ENCODE assay signal across 9 mouse cellular contexts in the genomic region with DNA sequence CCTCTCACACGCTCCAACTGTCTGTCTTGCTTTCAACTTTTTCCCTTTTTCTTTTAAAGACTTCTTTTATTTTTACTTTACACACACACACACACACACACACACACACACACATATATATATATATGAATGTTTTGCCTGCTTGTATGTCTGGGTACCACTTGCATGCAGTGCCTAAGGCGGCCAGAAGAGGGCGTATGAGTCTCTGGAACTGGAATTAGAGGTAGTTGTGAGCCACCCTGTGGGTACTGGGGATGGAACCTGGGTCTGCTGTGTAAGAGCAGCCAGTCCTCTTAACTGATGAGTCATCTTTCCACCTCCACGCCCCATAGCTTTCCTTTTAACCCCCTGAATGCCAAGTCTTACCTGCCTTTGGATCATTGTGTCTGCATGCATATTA. TPM values are rescaled to one million over a fixed set of nuclear protein-coding genes. Genes with fewer than 3 reads are reported as not detected.
DNase-seq lines count a peak whose midpoint lies in the region; ATAC-seq and TF ChIP-seq lines count a peak whose summit lies in the region.
"Had no signal": no experiment of that assay in that cellular context is flagged by ENCODE, and none has a peak within 500 bp of the region (broad histone marks: within the 10 kb centered on the region; RNA-seq: fewer than 3 reads in every experiment).

No protein-coding gene starts in this region.

- 34% methylated on average over 4 of the region's 4 CpGs for WGBS in hindbrain, postnatal 0 days
- 40% methylated on average over 4 of the region's 4 CpGs for WGBS in hindbrain, embryonic 14.5 days
- 20% methylated on average over 4 of the region's 4 CpGs for WGBS in liver, embryonic 14.5 days (ENCODE audit: insufficient replicate concordance)
- 39% methylated on average over 4 of the region's 4 CpGs for WGBS in midbrain, embryonic 15.5 days

- no peak overlapping the region for H3K4me2 ChIP-seq in hindbrain, postnatal 0 days (ENCODE audit: low read depth, low read length)
- H3K4me2 ChIP-seq in hindbrain, embryonic 14.5 days (replicated peaks): no peak overlapping the region
- no peak overlapping the region for H3K4me2 ChIP-seq in CH12.LX (ENCODE audit: insufficient read depth, low read depth, poor library complexity, severe bottlenecking)
- H3K4me2 ChIP-seq in liver, embryonic 14.5 days (ENCODE audit: low read depth): no peak overlapping the region
- no peak overlapping the region for H3K4me2 ChIP-seq in midbrain, embryonic 15.5 days
- H3K4me2 ChIP-seq: embryonic facial prominence, embryonic 13.5 days had no signal

- dilution Hi-C loops in CH12.LX (cut with MboI; ENCODE audit: extremely low pct_ligation_motif_present, extremely low pct_unique_long_range_greater_than_20kb, low sequenced_read_pairs): no loop called here

- TF ChIP-seq POLR2A in CH12.LX (IDR thresholded peaks at IDR 0.05; ENCODE audit: low read depth, low read length): no peak
- no peak for TF ChIP-seq POLR2A in brain, embryonic 14.5 days (IDR thresholded peaks at IDR 0.05; ENCODE audit: borderline replicate concordance, extremely low read depth, insufficient read depth, insufficient read length, poor library complexity, severe bottlenecking)

- H3K36me3 ChIP-seq in hindbrain, postnatal 0 days (ENCODE audit: insufficient read depth, low read length): peaks cover 9% of the 10 kb centered on the region
- H3K36me3 ChIP-seq in hindbrain, embryonic 14.5 days (replicated peaks; ENCODE audit: control insufficient read depth, insufficient read depth): peaks cover 60% of the 10 kb centered on the region
- H3K36me3 ChIP-seq in CH12.LX (replicated peaks in 1 of 2; ENCODE audit: control insufficient read depth in 1 of 2, insufficient read depth in 1 of 2, low read length in 1 of 2): no peaks in the 10 kb centered on the region
- no peaks in the 10 kb centered on the region for H3K36me3 ChIP-seq in liver, embryonic 14.5 days (replicated peaks; ENCODE audit: control insufficient read depth, insufficient read depth, low read depth)
- H3K36me3 ChIP-seq in midbrain, embryonic 15.5 days (replicated peaks): no peaks in the 10 kb centered on the region; the same call in 1 of the 2 replicates
- H3K36me3 ChIP-seq: embryonic facial prominence, embryonic 13.5 days had no signal

- no peak for TF ChIP-seq EP300 in CH12.LX (IDR thresholded peaks at IDR 0.05; ENCODE audit: low read length)
- no peak for TF ChIP-seq EP300 in liver, embryonic 14.5 days (IDR thresholded peaks at IDR 0.05; ENCODE audit: low read depth)

- no peak overlapping the region for H3K9ac ChIP-seq in hindbrain, postnatal 0 days (replicated peaks; ENCODE audit: low read length)
- H3K9ac ChIP-seq in hindbrain, embryonic 14.5 days: no peak overlapping the region
- no peak overlapping the region for H3K9ac ChIP-seq in CH12.LX (ENCODE audit: insufficient read depth, low read depth)
- no peak overlapping the region for H3K9ac ChIP-seq in liver, embryonic 14.5 days (replicated peaks)
- H3K9ac ChIP-seq in midbrain, embryonic 15.5 days: no peak overlapping the region
- H3K9ac ChIP-seq: embryonic facial prominence, embryonic 13.5 days had no signal

- no peaks in the 10 kb centered on the region for H3K4me1 ChIP-seq in hindbrain, postnatal 0 days (ENCODE audit: insufficient read depth, low read length)
- peaks cover 12% of the 10 kb centered on the region; the same call in 1 of the 2 replicates for H3K4me1 ChIP-seq in hindbrain, embryonic 14.5 days (replicated peaks; ENCODE audit: control insufficient read depth, insufficient read depth, low read length)
- no peaks in the 10 kb centered on the region for H3K4me1 ChIP-seq in CH12.LX (ENCODE audit: control insufficient read depth in 1 of 2, insufficient read depth in 2 of 2)
- H3K4me1 ChIP-seq in liver, embryonic 14.5 days (replicated peaks; ENCODE audit: control insufficient read depth in 2 of 2, insufficient read depth in 2 of 2, low read length in 1 of 2): no peaks in the 10 kb centered on the region
- peaks cover 19% of the 10 kb centered on the region for H3K4me1 ChIP-seq in midbrain, embryonic 15.5 days

- no peak overlapping the region for H3K4me3 ChIP-seq in hindbrain, postnatal 0 days (ENCODE audit: low read length)
- no peak overlapping the region for H3K4me3 ChIP-seq in hindbrain, embryonic 14.5 days (replicated peaks; ENCODE audit: low read length)
- no peak overlapping the region for H3K4me3 ChIP-seq in CH12.LX (replicated peaks in 1 of 3; ENCODE audit: low read depth in 2 of 3, low read length in 2 of 3, poor library complexity in 1 of 3)
- H3K4me3 ChIP-seq in liver, embryonic 14.5 days (ENCODE audit: insufficient read depth in 1 of 2, low read depth in 2 of 2, low read length in 2 of 2): no peak overlapping the region
- no peak overlapping the region for H3K4me3 ChIP-seq in midbrain, embryonic 15.5 days
- H3K4me3 ChIP-seq: embryonic facial prominence, embryonic 13.5 days had no signal

- TF ChIP-seq CTCF in hindbrain, postnatal 0 days (IDR thresholded peaks at IDR 0.05; ENCODE audit: low read depth): peak; percentile 71
- TF ChIP-seq CTCF in CH12.LX (conservative IDR thresholded peaks at IDR 0.05 in 1 of 2, IDR thresholded peaks at IDR 0.05 in 1 of 2; ENCODE audit: low read depth in 2 of 2, low read length in 2 of 2): peak; percentile 42 to 61
- TF ChIP-seq CTCF in brain, embryonic 14.5 days (IDR thresholded peaks at IDR 0.05; ENCODE audit: borderline replicate concordance, extremely low read depth, insufficient read depth, insufficient read length): peak; percentile 59; the same call in 1 of the 2 replicates
- TF ChIP-seq CTCF in liver, embryonic 14.5 days (IDR thresholded peaks at IDR 0.05; ENCODE audit: low read depth): peak; percentile 83

- in situ Hi-C loops in CH12.LX (cut with MboI; ENCODE audit: low pct_ligation_motif_present, low pct_unique_long_range_greater_than_20kb, low sequenced_read_pairs): no loop called here

- no peak for ATAC-seq in hindbrain, postnatal 0 days
- no peak for ATAC-seq in hindbrain, embryonic 14.5 days (ENCODE audit: low FRiP score)
- no peak for ATAC-seq in liver, embryonic 14.5 days (ENCODE audit: insufficient read depth)
- no peak for ATAC-seq in midbrain, embryonic 15.5 days (replicated peaks)

- peak; percentile 28 for TF ChIP-seq RAD21 in CH12.LX (IDR thresholded peaks at IDR 0.05; ENCODE audit: low read depth, low read length)

- no peak for DNase-seq in hindbrain, postnatal 0 days (ENCODE audit: low spot score)
- no peak for DNase-seq in hindbrain, embryonic 14.5 days (ENCODE audit: low spot score)
- DNase-seq in CH12.LX (ENCODE audit: extremely low read depth): peak; percentile 34
- DNase-seq in brain, embryonic 14.5 days (ENCODE audit: low read depth): no peak
- peak in 2 of 3 experiments; percentile 17 to 24 for DNase-seq in liver, embryonic 14.5 days (ENCODE audit: low read depth in 3 of 3, low spot score in 3 of 3)
- peak; percentile 43 to 46 for DNase-seq in thymus, postnatal 36 days
- DNase-seq in Muller cell, postnatal 12 days (ENCODE audit: inconsistent ontology term): no peak

- H3K27ac ChIP-seq in hindbrain, postnatal 0 days: no peak overlapping the region
- H3K27ac ChIP-seq in hindbrain, embryonic 14.5 days: no peak overlapping the region
- H3K27ac ChIP-seq in CH12.LX (ENCODE audit: insufficient read depth, low read depth): no peak overlapping the region
- H3K27ac ChIP-seq in liver, embryonic 14.5 days: no peak overlapping the region
- H3K27ac ChIP-seq in midbrain, embryonic 15.5 days: no peak overlapping the region
- H3K27ac ChIP-seq: embryonic facial prominence, embryonic 13.5 days had no signal

- no peaks in the 10 kb centered on the region for H3K27me3 ChIP-seq in hindbrain, postnatal 0 days (ENCODE audit: insufficient read depth, low read length)
- no peaks in the 10 kb centered on the region for H3K27me3 ChIP-seq in hindbrain, embryonic 14.5 days (ENCODE audit: control insufficient read depth, insufficient read depth, low read length)
- peaks cover 75% of the 10 kb centered on the region for H3K27me3 ChIP-seq in CH12.LX (replicated peaks)
- H3K27me3 ChIP-seq in liver, embryonic 14.5 days (ENCODE audit: control insufficient read depth, insufficient read depth, low read length): no peaks in the 10 kb centered on the region
- H3K27me3 ChIP-seq in midbrain, embryonic 15.5 days (replicated peaks): no peaks in the 10 kb centered on the region

- H3K9me3 ChIP-seq in hindbrain, postnatal 0 days (ENCODE audit: low read length): no peaks in the 10 kb centered on the region
- no peaks in the 10 kb centered on the region for H3K9me3 ChIP-seq in hindbrain, embryonic 14.5 days (ENCODE audit: control insufficient read depth, low read length)
- H3K9me3 ChIP-seq in CH12.LX (replicated peaks; ENCODE audit: low read length): peaks cover 3% of the 10 kb centered on the region
- no peaks in the 10 kb centered on the region for H3K9me3 ChIP-seq in liver, embryonic 14.5 days (ENCODE audit: control insufficient read depth, low read length)
- H3K9me3 ChIP-seq in midbrain, embryonic 15.5 days: no peaks in the 10 kb centered on the region
- H3K9me3 ChIP-seq: embryonic facial prominence, embryonic 13.5 days had no signal

- no peaks in the 10 kb centered on the region for H3K79me2 ChIP-seq in CH12.LX (replicated peaks; ENCODE audit: control insufficient read depth, extremely low read depth, insufficient read depth, poor library complexity, severe bottlenecking)

RNA-seq across cellular contexts. Expression of a gene that starts 17.9 kb away (rescaled TPM):
- 2.8 and 3.0 TPM in 2 replicates for total RNA-seq in hindbrain, postnatal 0 days (2014; rRNA removed)
- 0.74 and 0.78 TPM in 2 replicates for polyA plus RNA-seq in hindbrain, postnatal 0 days (2015; fragmentation: Nextera tagmentation; extraction: Ambion mirVana)
- 0.57 and 1.3 TPM in 2 replicates for polyA plus RNA-seq in hindbrain, embryonic 14.5 days (2014; fragmentation: Nextera tagmentation; extraction: Ambion mirVana)
- total RNA-seq in CH12.LX (2012; rRNA removed): 2.0 and 3.3 TPM in 2 replicates
- 2.2 and 2.3 TPM in 2 replicates for total RNA-seq in CH12.LX (2014; rRNA removed)
- polyA plus RNA-seq in CH12.LX (2012; ENCODE audit: insufficient read length, low read depth): 2.4 and 2.8 TPM in 2 replicates
- polyA plus RNA-seq in brain, embryonic 14.5 days (2012; rRNA removed): 2.3 TPM in 2 replicates
- 1.1 and 1.3 TPM in 2 replicates for polyA plus RNA-seq in liver, embryonic 14.5 days (2012; rRNA removed)
- 0.66 and 0.88 TPM in 2 replicates for polyA plus RNA-seq in liver, embryonic 14.5 days (2014; fragmentation: Nextera tagmentation; extraction: Ambion mirVana)
- polyA plus RNA-seq in midbrain, embryonic 15.5 days (2015; fragmentation: Nextera tagmentation; extraction: Ambion mirVana): 0.99 and 1.0 TPM in 2 replicates

RNA-seq across cellular contexts. Expression of a gene that starts 19.1 kb away (rescaled TPM):
- total RNA-seq in hindbrain, postnatal 0 days (2014; rRNA removed): 67.6 and 84.0 TPM in 2 replicates
- 17.7 and 19.2 TPM in 2 replicates for polyA plus RNA-seq in hindbrain, postnatal 0 days (2015; fragmentation: Nextera tagmentation; extraction: Ambion mirVana)
- 26.1 and 28.1 TPM in 2 replicates for polyA plus RNA-seq in hindbrain, embryonic 14.5 days (2014; fragmentation: Nextera tagmentation; extraction: Ambion mirVana)
- total RNA-seq in CH12.LX (2012; rRNA removed) (0.04 and 0.08 TPM in 2 replicates), CH12.LX (2014; rRNA removed) (0.05 and 0.07 TPM in 2 replicates)
- 0.04 TPM in 2 replicates for polyA plus RNA-seq in CH12.LX (2012; ENCODE audit: insufficient read length, low read depth)
- polyA plus RNA-seq in brain, embryonic 14.5 days (2012; rRNA removed): 92.0 and 111 TPM in 2 replicates
- 0.02 and 0.17 TPM in 2 replicates for polyA plus RNA-seq in liver, embryonic 14.5 days (2012; rRNA removed)
- 0.05 TPM in 1 of 2 replicates, not detected in the other for polyA plus RNA-seq in liver, embryonic 14.5 days (2014; fragmentation: Nextera tagmentation; extraction: Ambion mirVana)
- polyA plus RNA-seq in midbrain, embryonic 15.5 days (2015; fragmentation: Nextera tagmentation; extraction: Ambion mirVana): 38.9 and 44.0 TPM in 2 replicates

RNA-seq across cellular contexts. Expression of a gene that starts 46.8 kb away (rescaled TPM):
- total RNA-seq in hindbrain, postnatal 0 days (2014; rRNA removed): 22.4 and 27.7 TPM in 2 replicates
- 23.8 and 24.2 TPM in 2 replicates for polyA plus RNA-seq in hindbrain, postnatal 0 days (2015; fragmentation: Nextera tagmentation; extraction: Ambion mirVana)
- polyA plus RNA-seq in hindbrain, embryonic 14.5 days (2014; fragmentation: Nextera tagmentation; extraction: Ambion mirVana): 40.9 and 47.3 TPM in 2 replicates
- 36.9 and 37.1 TPM in 2 replicates for total RNA-seq in CH12.LX (2012; rRNA removed)
- 52.1 and 52.5 TPM in 2 replicates for total RNA-seq in CH12.LX (2014; rRNA removed)
- polyA plus RNA-seq in CH12.LX (2012; ENCODE audit: insufficient read length, low read depth): 50.3 and 53.1 TPM in 2 replicates
- polyA plus RNA-seq in brain, embryonic 14.5 days (2012; rRNA removed): 51.7 and 54.8 TPM in 2 replicates
- 13.0 and 16.3 TPM in 2 replicates for polyA plus RNA-seq in liver, embryonic 14.5 days (2012; rRNA removed)
- 19.9 and 20.0 TPM in 2 replicates for polyA plus RNA-seq in liver, embryonic 14.5 days (2014; fragmentation: Nextera tagmentation; extraction: Ambion mirVana)
- 46.5 and 50.3 TPM in 2 replicates for polyA plus RNA-seq in midbrain, embryonic 15.5 days (2015; fragmentation: Nextera tagmentation; extraction: Ambion mirVana)

Comparison
In these comparisons a context has a peak if more than half of its experiments do, and no peak if none do; other contexts are left out.
1. DNase-seq: peak in CH12.LX (single experiment), liver, embryonic 14.5 days (2 of 3) and thymus, postnatal 36 days (2 of 2); none in hindbrain, postnatal 0 days (single experiment), hindbrain, embryonic 14.5 days (single experiment), brain, embryonic 14.5 days (single experiment) and Muller cell, postnatal 12 days (single experiment).
2. RNA of a gene that starts 19.1 kb away (polyA plus RNA-seq): 92.0 to 111 TPM in brain, embryonic 14.5 days, 38.9 to 44.0 TPM in midbrain, embryonic 15.5 days, 26.1 to 28.1 TPM in hindbrain, embryonic 14.5 days and 17.7 to 19.2 TPM in hindbrain, postnatal 0 days; 0.02 to 0.17 TPM in liver, embryonic 14.5 days and 0.04 TPM in CH12.LX; every median in the first group is over 10 times any median in the second.
3. Peak in every context shown above with its lines, with median percentiles within 50 percentile points of each other: CTCF ChIP-seq.